Mouse (Mus musculus) ES-E14 (cell line): ENCODE results near the gene Spata31d1b. TPM values are rescaled to one million over a fixed set of nuclear protein-coding genes. Genes with fewer than 3 reads are reported as not detected.
A peak's percentile ranks its signal among the peaks of the same experiment; 100 is the strongest.
"Not testable (repeated sequence)": the region's sequence is repeated elsewhere in the genome, so short reads cannot be mapped to it uniquely, and the experiment has no call there.

ENCODE experiments used
- DNase-seq: peaks from one replicate; pipeline ENCODE4 v3.0.0-alpha.2; 2013; ENCODE audit warnings: low read depth, low spot score
- H3K27ac ChIP-seq: 2 replicates; pipeline ENCODE4 v1.5.1; 2012; ENCODE audit warnings: low read depth, mild to moderate bottlenecking, low read length, moderate library complexity, mixed read lengths; ENCODE audit not compliant: poor library complexity, insufficient read depth, severe bottlenecking
- H3K36me3 ChIP-seq: 2 replicates; pipeline ENCODE4 v1.6.1; 2012; ENCODE audit warnings: mild to moderate bottlenecking, low read length, moderate library complexity, mixed read lengths; ENCODE audit not compliant: control insufficient read depth, poor library complexity, insufficient read depth, severe bottlenecking
- H3K4me1 ChIP-seq, 2 experiments: fragments of 150-350 bp in 1 of 2; sonication (generic) in 1 of 2; 2 replicates each; pipeline ENCODE4 v1.6.1; 2012; ENCODE audit warnings: low read length in 2 of 2, mild to moderate bottlenecking in 1 of 2, mixed read lengths in 1 of 2; ENCODE audit not compliant: control insufficient read depth in 2 of 2, insufficient read depth in 2 of 2, poor library complexity in 1 of 2
- H3K4me3 ChIP-seq, 2 experiments: fragments of 150-350 bp in 1 of 2; sonication (generic) in 1 of 2; 2 replicates each; pipeline ENCODE4 v1.5.1; 2012; ENCODE audit warnings: low read length in 2 of 2, low read depth in 1 of 2, mild to moderate bottlenecking in 1 of 2, mixed read lengths in 1 of 2; ENCODE audit not compliant: insufficient read depth in 1 of 2, poor library complexity in 1 of 2, severe bottlenecking in 1 of 2
- H3K9ac ChIP-seq: 2 replicates; pipeline ENCODE4 v1.6.1; 2012; ENCODE audit warnings: low read depth, mild to moderate bottlenecking, low read length, mixed read lengths; ENCODE audit not compliant: poor library complexity, insufficient read depth, severe bottlenecking
- H3K9me3 ChIP-seq: fragments of 150-350 bp; sonication (generic); 2 replicates; pipeline ENCODE4 v1.6.1; 2012; ENCODE audit warnings: low read depth, mild to moderate bottlenecking, low read length; ENCODE audit not compliant: control insufficient read depth, insufficient read depth
- CHD2 ChIP-seq: IDR thresholded peaks from 2 replicates; pipeline ENCODE4 v1.6.1; 2014; ENCODE audit warnings: mild to moderate bottlenecking, low read depth, low read length, inconsistent platforms
- HCFC1 ChIP-seq: IDR thresholded peaks from 2 replicates; pipeline ENCODE4 v1.6.1; 2012; ENCODE audit warnings: low read length, inconsistent platforms, borderline replicate concordance; ENCODE audit not compliant: insufficient read depth
- MAFK ChIP-seq: IDR thresholded peaks from 2 replicates; pipeline ENCODE4 v1.6.1; 2014; ENCODE audit warnings: mild to moderate bottlenecking, low read depth, low read length, inconsistent platforms; ENCODE audit not compliant: insufficient read depth
- ZC3H11A ChIP-seq: IDR thresholded peaks from 2 replicates; pipeline ENCODE4 v1.6.1; 2012; ENCODE audit warnings: low read depth, mild to moderate bottlenecking, inconsistent platforms, low read length, borderline replicate concordance
- ZNF384 ChIP-seq: IDR thresholded peaks from 2 replicates; pipeline ENCODE4 v1.6.1; 2012; ENCODE audit warnings: low read depth, low read length, inconsistent platforms
- in situ Hi-C, 2 experiments: fragments of 600-800 bp; cut with MboI; formaldehyde crosslinking; loops; one replicate each; pipeline ENCODE4 v1.15.1; 2025; ENCODE audit warnings: low sequenced_read_pairs in 2 of 2, inconsistent platforms in 1 of 2; ENCODE audit not compliant: unreplicated experiment in 2 of 2
- total RNA-seq: library from RNA; depleted of rRNA; stranded (reverse); fragments of 300-350 nt; gene quantifications from 2 replicates; pipeline ENCODE4 v1.2.3, GENCODE M21; 2012

Gene Spata31d1b
- total RNA-seq, 1 experiment: 1.3 TPM

DNA sequence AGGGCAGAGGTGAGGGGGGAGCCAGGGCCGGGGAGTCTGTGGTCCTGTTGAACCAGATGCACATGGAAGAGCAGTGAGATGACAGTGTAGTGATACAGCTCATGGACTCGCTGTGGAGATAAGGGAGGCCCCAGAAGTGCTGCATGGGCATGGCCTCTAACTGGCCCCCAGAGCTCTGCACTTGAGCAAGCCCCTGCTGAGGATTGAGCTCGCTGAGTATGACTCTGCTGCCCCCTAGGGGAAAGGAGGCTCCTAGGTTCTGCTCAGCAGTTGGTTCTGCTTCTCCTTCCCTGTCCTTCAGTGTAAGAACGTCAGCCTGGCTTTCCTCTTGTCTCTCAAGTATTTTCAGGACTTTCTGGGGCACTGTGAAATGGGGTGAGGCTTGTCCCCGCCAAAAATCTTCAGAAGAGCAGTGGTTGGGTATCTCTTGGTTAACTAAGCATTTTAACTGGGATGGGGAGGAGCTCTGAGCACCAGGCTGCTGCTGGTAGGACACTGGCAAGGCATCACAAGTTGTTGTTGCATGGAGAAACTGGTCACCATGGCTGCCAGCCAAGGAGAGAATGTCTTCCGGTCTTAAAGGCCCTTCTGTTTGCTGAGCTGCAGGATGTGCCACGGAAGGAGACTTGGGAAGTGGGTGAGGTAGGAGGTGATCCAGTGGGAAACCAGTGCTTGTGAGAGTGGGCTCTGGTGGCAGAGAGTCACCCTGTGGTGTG, 16.5 kb downstream of the Spata31d1b start:
- no peak overlapping the region for H3K9ac ChIP-seq
- H3K27ac ChIP-seq: no peak overlapping the region
- no peaks in the 10 kb centered on the region for H3K9me3 ChIP-seq
- H3K4me1 ChIP-seq: peaks cover 7 to 17% of the 10 kb centered on the region in 2 experiments; a peak in 2 of 4 replicates
- TF ChIP-seq ZNF384: no peak
- TF ChIP-seq ZC3H11A: peak; percentile 94; the same call in 1 of the 2 replicates
- H3K36me3 ChIP-seq: no peaks in the 10 kb centered on the region
- in situ Hi-C loops: no loop called here
- peak; percentile 76 for DNase-seq
- peak overlapping the region in 1 of 2 experiments; percentile 18; a peak in 1 of 4 replicates for H3K4me3 ChIP-seq

DNA sequence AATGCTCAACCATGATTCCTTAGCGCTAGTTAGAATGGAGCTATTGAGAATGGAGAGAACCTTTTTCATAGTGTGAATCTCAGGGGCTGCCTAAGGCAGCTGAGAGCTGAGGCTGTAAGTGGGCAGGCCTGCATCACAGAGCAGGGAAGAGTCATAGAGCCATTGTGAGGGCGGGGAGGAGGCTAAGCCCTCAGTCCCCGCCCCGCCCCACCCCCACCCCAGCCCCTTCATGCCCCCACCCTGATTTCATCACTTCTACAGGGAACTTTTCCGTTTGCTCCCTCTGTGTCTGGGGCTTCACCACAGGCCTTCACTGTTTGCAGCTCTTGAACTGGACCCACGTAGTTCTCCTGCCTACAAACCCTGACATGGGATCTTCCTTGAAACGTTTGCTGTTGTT, 19.6 kb downstream of the Spata31d1b start, which contains the start of gene Spata31d1d:
Gene Spata31d1d (minus strand): TSS at position 101 of the 400 bp plus-strand sequence.
- H3K9me3 ChIP-seq: no peaks in the 10 kb centered on the region
- H3K27ac ChIP-seq: no peak within 1 kb of the TSS
- H3K4me1 ChIP-seq: peaks cover 8 to 20% of the 10 kb centered on the region in 2 experiments; a peak in 3 of 4 replicates
- in situ Hi-C loops: no loop called here
- H3K4me3 ChIP-seq: no peak within 1 kb of the TSS
- no peaks in the 10 kb centered on the region for H3K36me3 ChIP-seq
- TF ChIP-seq HCFC1: no peak
- TF ChIP-seq MAFK: no peak
- no peak for TF ChIP-seq CHD2
- no peak for TF ChIP-seq ZC3H11A
- DNase-seq: no peak
- H3K9ac ChIP-seq: no peak within 1 kb of the TSS

DNA sequence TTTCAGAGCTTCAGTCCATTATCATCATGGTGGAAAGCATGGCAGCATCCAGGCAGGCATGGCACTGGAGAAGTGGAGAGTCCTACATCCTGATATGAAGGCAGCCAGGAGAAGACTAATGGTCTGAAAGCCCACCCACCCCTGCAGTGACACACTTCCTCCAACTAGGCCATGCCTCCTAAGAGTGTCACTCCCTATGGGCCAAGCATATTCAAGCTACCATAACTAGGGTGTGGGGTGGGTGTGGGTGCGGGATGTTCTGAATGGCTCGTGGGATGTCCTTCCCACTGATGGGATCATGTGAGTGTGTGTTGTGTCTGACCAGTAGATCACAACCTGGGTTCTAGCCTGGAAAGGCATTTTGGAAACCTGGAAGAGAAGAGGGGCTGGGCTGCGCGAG, 21.9 kb downstream of the Spata31d1b start:
- no peak for TF ChIP-seq ZNF384
- Histone ChIP-seq H3K9me3 (no peaks in the 10 kb centered on the region), H3K4me3 (no peak overlapping the region), H3K4me1 (peaks cover 4 to 17% of the 10 kb centered on the region in 2 experiments; a peak in 3 of 4 replicates), H3K27ac (no peak overlapping the region), H3K9ac (no peak overlapping the region), H3K36me3 (no peaks in the 10 kb centered on the region)
- in situ Hi-C loops: no loop called here
- no peak for DNase-seq

DNA sequence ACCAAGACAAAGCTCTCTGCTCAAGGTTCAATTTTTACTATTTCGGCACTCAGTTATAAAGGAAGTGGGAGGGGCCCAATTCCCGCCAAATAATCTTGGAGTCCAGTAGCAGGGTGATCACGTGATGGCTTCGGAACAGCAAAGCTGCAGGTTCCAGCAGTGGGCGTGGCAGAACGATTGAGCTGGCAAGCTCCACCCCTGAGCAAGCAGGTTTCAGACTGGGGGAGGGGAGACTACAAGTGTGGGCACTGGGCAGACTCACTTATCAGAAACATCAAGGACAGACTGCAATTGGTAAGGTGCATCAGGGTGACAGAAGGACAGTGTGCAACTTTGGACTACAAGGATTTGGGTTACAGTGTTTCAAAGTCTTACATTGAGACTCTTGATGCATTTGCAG, 22.3 kb downstream of the Spata31d1b start:
- Histone ChIP-seq H3K9ac (peak overlapping the region; percentile 22; the same call in 1 of the 2 replicates), H3K4me1 (peaks cover 4 to 17% of the 10 kb centered on the region in 2 experiments; a peak in 3 of 4 replicates), H3K4me3 (peak overlapping the region in 1 of 2 experiments; percentile 47; a peak in 1 of 4 replicates)
- H3K36me3 ChIP-seq, H3K27ac ChIP-seq, DNase-seq, H3K9me3 ChIP-seq, in situ Hi-C loops: not testable (repeated sequence)

DNA sequence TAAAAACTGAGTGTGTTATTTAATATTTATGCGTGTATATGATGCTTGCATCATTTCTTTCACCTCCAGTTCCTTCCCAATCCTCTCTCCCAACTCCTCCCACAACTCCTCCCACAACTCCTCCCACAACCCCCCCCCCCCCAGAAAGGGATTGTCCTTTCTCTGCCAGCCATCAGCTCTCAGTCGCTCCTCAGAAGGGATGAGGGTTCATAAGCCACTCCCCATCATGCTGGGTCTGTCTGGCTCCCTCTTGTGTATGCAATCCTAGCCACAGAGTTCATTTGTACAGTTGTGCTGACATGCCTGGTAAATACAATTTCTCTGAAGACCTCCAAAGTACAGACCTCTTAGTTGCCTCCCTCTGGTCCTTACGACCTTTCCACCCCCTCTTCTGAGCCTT, 23.1 kb downstream of the Spata31d1b start:
- TF ChIP-seq MAFK (no peak), ZNF384 (no peak), CHD2 (no peak), HCFC1 (no peak), ZC3H11A (no peak)
- Histone ChIP-seq H3K4me3 (no peak overlapping the region), H3K27ac (no peak overlapping the region), H3K4me1 (peaks cover 4 to 17% of the 10 kb centered on the region in 2 experiments; a peak in 3 of 4 replicates), H3K36me3 (no peaks in the 10 kb centered on the region), H3K9me3 (no peaks in the 10 kb centered on the region), H3K9ac (no peak overlapping the region)
- DNase-seq: no peak
- in situ Hi-C loops: no loop called here
